Mouse (Mus musculus): ENCODE results near the gene Emd.
A peak's percentile ranks its signal among the peaks of the same experiment; 100 is the strongest.
"Not testable (repeated sequence)": the region's sequence is repeated elsewhere in the genome, so short reads cannot be mapped to it uniquely, and the experiment has no call there.

Gene Emd

GRCm38 (mm10) chrX:74254153-74254887 lies at the start of gene Emd:
Gene Emd, plus strand, starts transcription at chrX:74254687.
- peak; percentile 77 to 82 for DNase-seq

- DNase-seq: no peak
Observed at GRCm38 (mm10) chrX:74218496-74218895, 36.0 kb upstream of the Emd start.

GRCm38 (mm10) chrX:74219449-74219848 lies 35.0 kb upstream of the Emd start:
- no peak for DNase-seq

- not testable (repeated sequence) for DNase-seq
Observed at GRCm38 (mm10) chrX:74220099-74220498, 34.4 kb upstream of the Emd start.

GRCm38 (mm10) chrX:74230038-74230437 lies 24.4 kb upstream of the Emd start:
- DNase-seq: no peak

GRCm38 (mm10) chrX:74233196-74233595 lies 21.3 kb upstream of the Emd start:
- DNase-seq: no peak

GRCm38 (mm10) chrX:74240332-74240731 lies 14.2 kb upstream of the Emd start:
- DNase-seq: no peak

GRCm38 (mm10) chrX:74243396-74243795 lies 11.1 kb upstream of the Emd start:
- no peak for DNase-seq

GRCm38 (mm10) chrX:74243807-74244206 lies 10.7 kb upstream of the Emd start:
- peak; percentile 52 to 67 for DNase-seq

- DNase-seq: peak in 1 of 2 experiments; percentile 23
Observed at GRCm38 (mm10) chrX:74244614-74245083, 9.8 kb upstream of the Emd start.

GRCm38 (mm10) chrX:74245107-74245506 lies 9.4 kb upstream of the Emd start:
- DNase-seq: no peak

GRCm38 (mm10) chrX:74245687-74246086 lies 8.8 kb upstream of the Emd start:
- peak; percentile 62 to 69 for DNase-seq

GRCm38 (mm10) chrX:74246213-74246681 lies 8.2 kb upstream of the Emd start:
- DNase-seq: peak; percentile 74 to 77

GRCm38 (mm10) chrX:74246693-74247092 lies 7.8 kb upstream of the Emd start:
- no peak for DNase-seq

GRCm38 (mm10) chrX:74248651-74249050 lies 5.8 kb upstream of the Emd start:
- DNase-seq: peak; percentile 48 to 62

- peak; percentile 65 to 71 for DNase-seq
Observed at GRCm38 (mm10) chrX:74249615-74250014, 4.9 kb upstream of the Emd start, which contains the start of gene Flna. Gene Flna, minus strand, starts transcription at chrX:74249820.

- no peak for DNase-seq
Observed at GRCm38 (mm10) chrX:74254888-74255565, 540 bp downstream of the Emd start.

- DNase-seq: no peak
Observed at GRCm38 (mm10) chrX:74257746-74258145, 3.3 kb downstream of the Emd start.

- no peak for DNase-seq
Observed at GRCm38 (mm10) chrX:74269736-74270061, 15.2 kb downstream of the Emd start.

GRCm38 (mm10) chrX:74270062-74270901 lies 15.8 kb downstream of the Emd start, which contains the start of gene Rpl10:
Gene Rpl10, plus strand, starts transcription at chrX:74270812.
- peak; percentile 72 to 84 for DNase-seq

- peak in 1 of 2 experiments; percentile 13 for DNase-seq
Observed at GRCm38 (mm10) chrX:74270902-74271551, 16.5 kb downstream of the Emd start.
